Mouse (Mus musculus) midbrain, embryonic 13.5 days (tissue): ENCODE data around the gene Maneal. TPM values are rescaled to one million over a fixed set of nuclear protein-coding genes. Genes with fewer than 3 reads are reported as not detected.

Experiments used
- ATAC-seq: fragments of 200-750 bp; cut with Nextera tagmentation; 2 replicates; pipeline ENCODE4 v1.8.0; 2017; ENCODE audit warnings: mild to moderate bottlenecking, moderate TSS enrichment, moderate library complexity
- H3K27ac ChIP-seq: fragments of 300-500 bp; sonication (generic); 2 replicates; pipeline ENCODE4 v1.5.1; 2015; ENCODE audit warnings: inconsistent platforms, mild to moderate bottlenecking, moderate library complexity
- H3K27me3 ChIP-seq: fragments of 300-500 bp; sonication (generic); 2 replicates; pipeline ENCODE4 v1.6.1; 2015; ENCODE audit warnings: mild to moderate bottlenecking, inconsistent platforms
- H3K36me3 ChIP-seq: fragments of 300-500 bp; sonication (generic); 2 replicates; pipeline ENCODE4 v1.6.1; 2015; ENCODE audit warnings: mild to moderate bottlenecking, inconsistent platforms
- H3K4me1 ChIP-seq: fragments of 300-500 bp; sonication (generic); replicated peaks from 2 replicates; pipeline ENCODE4 v1.6.1; 2015; ENCODE audit warnings: inconsistent platforms
- H3K4me2 ChIP-seq: fragments of 300-500 bp; sonication (generic); replicated peaks from 2 replicates; pipeline ENCODE4 v1.6.1; 2015; ENCODE audit warnings: moderate library complexity, mild to moderate bottlenecking, inconsistent platforms
- H3K4me3 ChIP-seq: fragments of 300-500 bp; sonication (generic); replicated peaks from 2 replicates; pipeline ENCODE4 v1.5.1; 2015; ENCODE audit warnings: mild to moderate bottlenecking, inconsistent platforms
- H3K9ac ChIP-seq: fragments of 300-500 bp; sonication (generic); replicated peaks from 2 replicates; pipeline ENCODE4 v1.6.1; 2015; ENCODE audit warnings: mild to moderate bottlenecking, inconsistent platforms
- H3K9me3 ChIP-seq: fragments of 300-500 bp; sonication (generic); 2 replicates; pipeline ENCODE4 v1.6.1; 2016; ENCODE audit warnings: mild to moderate bottlenecking, inconsistent platforms
- WGBS: fragments of 180-500 bp; shearing (Covaris S2); methylation state at CpG from one replicate; pipeline ENCODE4 v1.1.7; 2015; 5-methylcytosine and 5-hydroxymethylcytosine counted together
- polyA plus RNA-seq: library from polyadenylated mRNA; unstranded; fragments of >200 nt; fragmentation: Nextera tagmentation; extraction: Ambion mirVana; gene quantifications from 2 replicates; pipeline ENCODE4 v1.2.1, GENCODE M21; 2015

Gene Maneal
- polyA plus RNA-seq, 1 experiment from 2014 or later = 9.5 TPM

GRCm38 (mm10) chr4:124882151-124882729, 20.3 kb upstream of the Maneal start:
- Histone ChIP-seq H3K4me2 (peak overlapping the region; percentile 74), H3K27me3 (peaks cover 46% of the 10 kb centered on the region), H3K4me3 (peak overlapping the region; percentile 54), H3K9me3 (peaks cover 6% of the 10 kb centered on the region; the same call in 1 of the 2 replicates), H3K9ac (peak overlapping the region; percentile 64), H3K27ac (peak overlapping the region; percentile 73), H3K4me1 (peaks cover 39% of the 10 kb centered on the region), H3K36me3 (no peaks in the 10 kb centered on the region)
- ATAC-seq = no peak; the same call in none of the 2 replicates
- whole genome bisulfite sequencing = under 1% methylated on average over 37 of the region's 37 CpGs

- peak; percentile 96 for ATAC-seq
- WGBS = under 1% methylated on average over 37 of the region's 37 CpGs
- Histone ChIP-seq H3K27ac (peak overlapping the region; percentile 73), H3K4me3 (peak overlapping the region; percentile 54), H3K4me1 (peaks cover 39% of the 10 kb centered on the region), H3K9ac (peak overlapping the region; percentile 64), H3K9me3 (peaks cover 6% of the 10 kb centered on the region; the same call in 1 of the 2 replicates), H3K4me2 (peak overlapping the region; percentile 74), H3K36me3 (no peaks in the 10 kb centered on the region), H3K27me3 (peaks cover 46% of the 10 kb centered on the region)
Observed at GRCm38 (mm10) chr4:124881341-124881908, 19.5 kb upstream of the Maneal start.

GRCm38 (mm10) chr4:124880599-124880998, 18.6 kb upstream of the Maneal start, which contains the start of gene Epha10:
Gene Epha10 (plus strand): TSS chr4:124880899.
- WGBS = 6% methylated on average over 11 of the region's 11 CpGs
- H3K27ac ChIP-seq = peak within 1 kb of the TSS; percentile 73
- no peak for ATAC-seq
- H3K36me3 ChIP-seq = no peaks in the 10 kb centered on the region
- H3K9me3 ChIP-seq = peaks cover 6% of the 10 kb centered on the region; the same call in 1 of the 2 replicates
- peak within 1 kb of the TSS; percentile 64 for H3K9ac ChIP-seq
- peak within 1 kb of the TSS; percentile 54 for H3K4me3 ChIP-seq
- peaks cover 39% of the 10 kb centered on the region for H3K4me1 ChIP-seq
- peaks cover 40% of the 10 kb centered on the region for H3K27me3 ChIP-seq
- peak within 1 kb of the TSS; percentile 74 for H3K4me2 ChIP-seq

- H3K9ac ChIP-seq = no peak overlapping the region
- H3K4me1 ChIP-seq = no peaks in the 10 kb centered on the region
- H3K27ac ChIP-seq = no peak overlapping the region
- H3K36me3 ChIP-seq = no peaks in the 10 kb centered on the region
- no peak for ATAC-seq
- 96% methylated on average over 1 of the region's 1 CpGs for WGBS
- no peak overlapping the region for H3K4me3 ChIP-seq
- no peaks in the 10 kb centered on the region for H3K27me3 ChIP-seq
- H3K9me3 ChIP-seq = no peaks in the 10 kb centered on the region
- H3K4me2 ChIP-seq = no peak overlapping the region
Observed at GRCm38 (mm10) chr4:124872719-124873118, 10.7 kb upstream of the Maneal start.

GRCm38 (mm10) chr4:124860446-124860845, 1.5 kb downstream of the Maneal start:
- peak overlapping the region; percentile 90 for H3K9ac ChIP-seq
- no peak overlapping the region for H3K27ac ChIP-seq
- no peaks in the 10 kb centered on the region for H3K27me3 ChIP-seq
- peak overlapping the region; percentile 84 for H3K4me2 ChIP-seq
- peaks cover 38% of the 10 kb centered on the region for H3K36me3 ChIP-seq
- peaks cover 31% of the 10 kb centered on the region for H3K4me1 ChIP-seq
- H3K9me3 ChIP-seq = no peaks in the 10 kb centered on the region
- ATAC-seq = no peak
- H3K4me3 ChIP-seq = peak overlapping the region; percentile 76
- WGBS = 22% methylated on average over 7 of the region's 7 CpGs

- Histone ChIP-seq H3K4me1 (peaks cover 33% of the 10 kb centered on the region), H3K9ac (no peak overlapping the region), H3K9me3 (no peaks in the 10 kb centered on the region), H3K4me2 (no peak overlapping the region), H3K27me3 (no peaks in the 10 kb centered on the region), H3K4me3 (no peak overlapping the region), H3K27ac (no peak overlapping the region), H3K36me3 (peaks cover 56% of the 10 kb centered on the region)
- no peak for ATAC-seq
- 90% methylated on average over 5 of the region's 5 CpGs for WGBS
Observed at GRCm38 (mm10) chr4:124858370-124858769, 3.6 kb downstream of the Maneal start.

GRCm38 (mm10) chr4:124856294-124856693, 5.7 kb downstream of the Maneal start:
- Histone ChIP-seq H3K4me2 (no peak overlapping the region), H3K4me1 (peaks cover 40% of the 10 kb centered on the region), H3K36me3 (peaks cover 60% of the 10 kb centered on the region), H3K9ac (no peak overlapping the region), H3K9me3 (no peaks in the 10 kb centered on the region), H3K4me3 (no peak overlapping the region), H3K27me3 (no peaks in the 10 kb centered on the region), H3K27ac (no peak overlapping the region)
- 97% methylated on average over 8 of the region's 8 CpGs for WGBS
- ATAC-seq = no peak

GRCm38 (mm10) chr4:124850933-124851658, 10.9 kb downstream of the Maneal start, which contains the start of gene 1110065P20Rik:
Gene 1110065P20Rik (minus strand): TSS chr4:124851196.
- H3K4me3 ChIP-seq = peak within 1 kb of the TSS; percentile 100
- H3K27me3 ChIP-seq = no peaks in the 10 kb centered on the region
- H3K9me3 ChIP-seq = no peaks in the 10 kb centered on the region
- peak within 1 kb of the TSS; percentile 94 for H3K9ac ChIP-seq
- H3K36me3 ChIP-seq = peaks cover 35% of the 10 kb centered on the region
- H3K4me1 ChIP-seq = peaks cover 47% of the 10 kb centered on the region
- under 1% methylated on average over 62 of the region's 75 CpGs for WGBS
- peak within 1 kb of the TSS; percentile 97 for H3K27ac ChIP-seq
- ATAC-seq = peak; percentile 7
- peak within 1 kb of the TSS; percentile 96 for H3K4me2 ChIP-seq

- Histone ChIP-seq H3K27ac (peak within 1 kb of the TSS; percentile 97), H3K4me2 (peak within 1 kb of the TSS; percentile 96), H3K4me1 (peaks cover 47% of the 10 kb centered on the region), H3K4me3 (peak within 1 kb of the TSS; percentile 100), H3K9ac (peak within 1 kb of the TSS; percentile 94), H3K36me3 (peaks cover 33% of the 10 kb centered on the region), H3K9me3 (no peaks in the 10 kb centered on the region), H3K27me3 (no peaks in the 10 kb centered on the region)
- under 1% methylated on average over 86 of the region's 90 CpGs for WGBS
- peak; percentile 95 for ATAC-seq
Observed at GRCm38 (mm10) chr4:124850261-124850913, 11.6 kb downstream of the Maneal start, which contains the start of gene Yrdc. Gene Yrdc (plus strand): TSS chr4:124850679.

GRCm38 (mm10) chr4:124849631-124850260, 12.2 kb downstream of the Maneal start:
- Histone ChIP-seq H3K27me3 (no peaks in the 10 kb centered on the region), H3K4me1 (peaks cover 47% of the 10 kb centered on the region), H3K4me2 (peak overlapping the region; percentile 79), H3K9ac (peak overlapping the region; percentile 94), H3K4me3 (peak overlapping the region; percentile 100), H3K27ac (peak overlapping the region; percentile 97), H3K36me3 (peaks cover 36% of the 10 kb centered on the region), H3K9me3 (no peaks in the 10 kb centered on the region)
- WGBS = 1% methylated on average over 23 of the region's 24 CpGs
- peak; percentile 72 for ATAC-seq

GRCm38 (mm10) chr4:124847573-124847972, 14.4 kb downstream of the Maneal start:
- WGBS = 8% methylated on average over 8 of the region's 8 CpGs
- Histone ChIP-seq H3K9me3 (no peaks in the 10 kb centered on the region), H3K4me1 (peaks cover 38% of the 10 kb centered on the region), H3K36me3 (peaks cover 36% of the 10 kb centered on the region), H3K27ac (peak overlapping the region; percentile 4; the same call in 1 of the 2 replicates), H3K27me3 (no peaks in the 10 kb centered on the region), H3K4me2 (0 out of 2 replicates have a peak overlapping the region, but pooled peaks have one; percentile 4), H3K4me3 (no peak overlapping the region), H3K9ac (0 out of 2 replicates have a peak overlapping the region, but pooled peaks have one; percentile 25)
- no peak for ATAC-seq
